Mouse (Mus musculus): ENCODE measurements around the gene Nek7.

Gene Nek7

GRCm38 (mm10) chr1:138510566-138510965 lies 109.4 kb downstream of the Nek7 start:
- DNase-seq (ENCODE audit: low spot score in 2 of 2), result no peak

- no peak for DNase-seq (ENCODE audit: low spot score in 2 of 2)
These were observed 112.4 kb downstream of the Nek7 start for GRCm38 (mm10) chr1:138507446-138508043.

GRCm38 (mm10) chr1:138507014-138507413 lies 112.9 kb downstream of the Nek7 start:
- DNase-seq (ENCODE audit: low spot score in 2 of 2), result no peak

GRCm38 (mm10) chr1:138504228-138504627 lies 115.7 kb downstream of the Nek7 start:
- no peak for DNase-seq (ENCODE audit: low spot score in 2 of 2)

GRCm38 (mm10) chr1:138500691-138501090 lies 119.2 kb downstream of the Nek7 start:
- DNase-seq (ENCODE audit: low spot score in 2 of 2), result no peak

- no peak for DNase-seq (ENCODE audit: low spot score in 2 of 2)
These were observed 119.8 kb downstream of the Nek7 start for GRCm38 (mm10) chr1:138500155-138500554.

GRCm38 (mm10) chr1:138499461-138499860 lies 120.5 kb downstream of the Nek7 start:
- no peak for DNase-seq (ENCODE audit: low spot score in 2 of 2)

GRCm38 (mm10) chr1:138491382-138492097 lies 128.4 kb downstream of the Nek7 start:
- no peak for DNase-seq (ENCODE audit: low spot score in 2 of 2)

- DNase-seq (ENCODE audit: low spot score in 2 of 2), result no peak
These were observed 132.4 kb downstream of the Nek7 start for GRCm38 (mm10) chr1:138487569-138487968.

- DNase-seq (ENCODE audit: low spot score in 2 of 2), result no peak
These were observed 139.2 kb downstream of the Nek7 start for GRCm38 (mm10) chr1:138480694-138481093.

GRCm38 (mm10) chr1:138465352-138465751 lies 154.6 kb downstream of the Nek7 start:
- no peak for DNase-seq (ENCODE audit: low spot score in 2 of 2)

GRCm38 (mm10) chr1:138461425-138461824 lies 158.5 kb downstream of the Nek7 start:
- no peak for DNase-seq (ENCODE audit: low spot score in 2 of 2)

GRCm38 (mm10) chr1:138449476-138449851 lies 170.5 kb downstream of the Nek7 start:
- DNase-seq (ENCODE audit: low spot score in 2 of 2), result no peak

- DNase-seq (ENCODE audit: low spot score in 2 of 2), result no peak
These were observed 171.1 kb downstream of the Nek7 start for GRCm38 (mm10) chr1:138448635-138449475.

GRCm38 (mm10) chr1:138446846-138447245 lies 173.1 kb downstream of the Nek7 start:
- no peak for DNase-seq (ENCODE audit: low spot score in 2 of 2)
